Mouse (Mus musculus) hematopoietic stem cell, adult 5-6 weeks (primary cell): Measurements from ENCODE around the gene Mllt11. TPM values are rescaled to one million over a fixed set of nuclear protein-coding genes. Genes with fewer than 3 reads are reported as not detected.

Experiments
- ATAC-seq, 2 experiments: fragments of 125-278 bp in 1 of 2; replicated peaks in 1 of 2; 2 replicates each; pipeline ENCODE4 v1.8.0; 2016 to 2017; ENCODE audit warnings: inconsistent platforms in 2 of 2, mild to moderate bottlenecking in 2 of 2, moderate number of reproducible peaks in 2 of 2, low read depth in 1 of 2, moderate TSS enrichment in 1 of 2; ENCODE audit not compliant: low FRiP score in 2 of 2, poor library complexity in 2 of 2, severe bottlenecking in 2 of 2, insufficient read depth in 1 of 2, low TSS enrichment in 1 of 2
- total RNA-seq: library from RNA; stranded (forward); fragments of 172-1452, 232-1000 nt; gene quantifications from 2 replicates; pipeline ENCODE4 v1.2.3, GENCODE M21; 2017

Gene Mllt11
- total RNA-seq, 1 experiment from 2014 or later, result 8.2 TPM

DNA sequence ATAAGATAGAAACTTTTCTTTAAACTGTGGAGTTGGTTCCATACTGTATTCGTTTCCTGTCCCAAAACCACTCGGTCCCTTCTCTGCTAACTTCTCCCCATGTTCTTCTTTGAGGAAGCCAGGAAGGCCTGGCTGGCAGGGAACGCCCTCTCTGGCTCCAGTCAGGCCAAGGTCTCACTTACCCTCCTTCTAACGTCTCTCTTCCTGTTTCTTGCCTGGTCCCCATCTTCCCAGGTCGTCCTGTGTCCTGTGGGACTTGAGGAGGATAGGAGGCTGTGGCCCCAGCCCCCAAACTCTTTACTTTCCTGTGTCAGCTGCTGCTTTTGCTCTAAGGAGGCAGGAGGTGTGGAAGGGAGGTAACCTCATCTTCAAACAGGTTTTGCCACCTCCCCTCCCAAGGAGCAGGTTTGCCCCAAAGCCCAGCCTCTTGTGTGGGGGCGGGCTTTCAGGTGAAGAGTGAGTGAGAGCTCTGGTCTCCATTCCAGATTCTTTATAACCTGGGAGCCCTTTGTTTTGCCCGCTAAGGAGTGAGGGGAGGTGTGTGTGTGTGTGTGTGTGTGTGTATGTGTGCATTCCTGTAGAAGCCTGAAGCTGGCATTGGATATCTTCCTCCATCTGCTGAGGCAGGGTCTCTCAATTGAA is 18.9 kb upstream of the Mllt11 start, which contains the start of gene Bnipl:
TSS of gene Bnipl (minus strand) at position 411 of the 642 bp plus-strand sequence.
- no peak for ATAC-seq

- no peak for ATAC-seq
These were observed 18.4 kb upstream of the Mllt11 start for GRCm38 (mm10) chr3:95250361-95250760.

GRCm38 (mm10) chr3:95247660-95248336 is 15.8 kb upstream of the Mllt11 start:
- no peak for ATAC-seq

DNA sequence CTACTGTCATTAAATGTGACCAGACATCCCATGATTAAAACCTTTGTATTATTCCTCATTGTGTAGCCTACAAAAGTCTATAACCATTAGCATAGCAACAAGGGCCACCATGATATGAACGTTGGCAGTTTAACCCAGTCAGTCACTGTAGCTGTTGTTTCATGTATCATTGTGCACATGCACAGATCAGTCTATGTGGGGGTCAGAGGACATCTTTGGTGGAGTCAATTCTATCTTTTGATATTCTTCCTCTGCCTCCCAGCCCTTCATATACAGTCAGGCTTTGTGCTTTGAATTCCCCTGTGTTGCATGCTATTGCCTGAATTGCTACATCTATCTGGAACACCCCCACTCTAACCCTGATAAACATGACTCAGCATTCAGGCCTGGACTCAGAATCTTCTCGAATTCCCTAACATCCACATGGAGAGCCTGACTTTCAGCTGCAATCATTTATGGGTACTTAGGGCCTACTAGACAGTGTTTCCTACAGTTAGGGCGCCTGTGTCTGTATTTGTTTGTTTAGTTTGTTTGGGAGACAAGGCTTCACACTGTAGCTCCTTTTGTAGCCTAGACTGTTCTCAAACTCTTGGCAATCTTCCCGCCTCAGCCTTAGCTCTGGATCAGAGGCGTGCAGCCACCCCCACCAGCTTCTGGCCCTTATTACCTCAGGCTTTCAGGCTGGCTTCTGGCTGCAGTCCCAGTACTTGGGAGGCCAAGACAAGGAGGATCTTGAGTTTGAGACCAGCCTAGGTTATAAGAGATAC is 14.7 kb upstream of the Mllt11 start:
- ATAC-seq, result peak in 1 of 2 experiments; percentile 27; a peak in 2 of 4 replicates

- no peak for ATAC-seq
These were observed 11.1 kb upstream of the Mllt11 start for GRCm38 (mm10) chr3:95243086-95243485.

DNA sequence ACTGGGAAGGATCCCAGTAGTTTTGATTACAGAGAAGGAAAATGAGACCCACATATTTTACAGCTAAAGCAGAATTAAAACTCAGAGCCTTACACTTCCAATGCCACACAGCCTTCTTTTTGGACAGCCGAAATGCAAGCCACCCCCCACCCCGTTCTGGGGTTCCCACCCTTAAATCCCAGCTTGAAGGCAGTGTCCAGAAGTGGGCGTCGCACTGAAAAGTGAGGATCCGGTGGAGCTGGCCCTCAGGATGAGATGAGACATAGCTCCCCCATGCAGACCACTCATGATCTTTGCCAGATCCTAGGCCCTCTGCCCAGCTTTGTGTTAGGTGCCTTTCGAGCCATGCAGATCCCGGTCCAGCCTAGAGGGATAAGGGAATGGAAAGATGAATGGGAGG is 9.5 kb upstream of the Mllt11 start, which contains the start of gene Gm128:
TSS of gene Gm128 (minus strand) at position 101 of the 400 bp plus-strand sequence.
- no peak for ATAC-seq

GRCm38 (mm10) chr3:95240900-95241299 is 8.9 kb upstream of the Mllt11 start:
- ATAC-seq, result no peak

DNA sequence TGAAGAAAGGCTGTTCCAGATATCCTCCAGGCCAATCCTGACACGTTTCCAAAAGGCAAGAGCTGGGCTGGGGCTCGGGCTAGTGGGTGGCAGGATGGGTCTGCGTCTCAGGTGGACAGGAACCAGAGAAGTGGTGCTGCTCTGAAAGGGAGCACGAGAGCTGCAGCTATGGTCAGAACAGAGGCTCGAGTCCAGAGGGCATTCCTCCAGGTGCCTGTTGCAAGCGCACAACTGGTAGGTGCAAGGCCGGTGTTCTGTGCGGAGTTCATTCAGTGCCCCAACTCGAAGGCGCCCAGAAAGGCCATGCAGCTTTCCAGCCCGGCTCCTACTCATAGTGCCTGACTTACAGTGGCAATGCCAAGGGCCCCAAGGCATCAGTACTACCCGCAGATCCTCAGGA is 8.0 kb upstream of the Mllt11 start:
- no peak for ATAC-seq

DNA sequence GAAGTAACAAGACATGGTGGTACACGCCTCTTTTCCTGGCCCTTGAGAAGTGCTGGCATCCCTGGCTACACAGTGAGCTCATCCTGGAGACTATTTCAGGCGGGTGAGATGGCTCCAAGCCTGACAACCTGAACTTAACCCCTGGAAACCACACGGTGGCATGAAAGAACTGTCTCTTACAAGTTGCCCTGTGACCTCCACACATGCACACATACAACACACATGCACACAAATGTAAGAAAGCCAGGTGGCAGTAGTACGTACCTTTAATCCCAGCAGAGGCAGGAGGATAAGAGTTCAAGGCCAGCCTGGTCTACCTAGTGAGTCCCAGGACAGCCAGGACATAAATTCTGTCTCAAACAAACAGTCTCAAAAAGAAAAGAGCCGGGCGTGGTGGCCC is 7.1 kb upstream of the Mllt11 start:
- no peak for ATAC-seq

DNA sequence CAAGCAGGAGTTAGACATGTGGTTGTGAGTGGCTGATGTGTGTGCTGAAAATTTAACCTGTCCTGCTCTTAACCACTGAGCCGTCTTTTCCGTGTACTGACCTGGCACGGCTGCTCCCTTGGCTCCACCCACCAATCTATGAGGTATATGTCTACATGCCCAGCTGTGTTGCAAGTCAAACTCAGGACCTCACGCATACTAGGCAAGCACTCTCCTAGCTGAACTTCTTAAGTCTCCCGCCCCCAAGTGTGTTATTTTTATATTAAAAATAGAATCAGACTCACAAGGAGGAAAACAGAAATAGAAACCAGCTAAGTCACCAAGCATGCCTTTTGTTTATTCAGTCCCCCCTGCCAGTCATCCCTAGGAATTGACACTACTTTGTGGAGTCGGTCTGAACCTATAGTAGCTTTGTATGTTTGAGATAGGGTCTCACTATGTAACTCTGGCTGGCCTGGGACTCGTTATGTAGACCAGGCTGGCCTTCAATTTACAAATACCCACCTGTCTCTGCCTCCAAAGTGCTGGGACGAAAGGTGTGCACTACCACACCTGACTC is 5.6 kb upstream of the Mllt11 start:
- peak in 1 of 2 experiments; percentile 22; a peak in 1 of 4 replicates for ATAC-seq

GRCm38 (mm10) chr3:95235386-95236301 is 3.7 kb upstream of the Mllt11 start:
- no peak for ATAC-seq

GRCm38 (mm10) chr3:95233303-95233980 is 1.5 kb upstream of the Mllt11 start:
- ATAC-seq, result no peak

- ATAC-seq, result no peak
These were observed 800 bp upstream of the Mllt11 start for GRCm38 (mm10) chr3:95232771-95233170.

DNA sequence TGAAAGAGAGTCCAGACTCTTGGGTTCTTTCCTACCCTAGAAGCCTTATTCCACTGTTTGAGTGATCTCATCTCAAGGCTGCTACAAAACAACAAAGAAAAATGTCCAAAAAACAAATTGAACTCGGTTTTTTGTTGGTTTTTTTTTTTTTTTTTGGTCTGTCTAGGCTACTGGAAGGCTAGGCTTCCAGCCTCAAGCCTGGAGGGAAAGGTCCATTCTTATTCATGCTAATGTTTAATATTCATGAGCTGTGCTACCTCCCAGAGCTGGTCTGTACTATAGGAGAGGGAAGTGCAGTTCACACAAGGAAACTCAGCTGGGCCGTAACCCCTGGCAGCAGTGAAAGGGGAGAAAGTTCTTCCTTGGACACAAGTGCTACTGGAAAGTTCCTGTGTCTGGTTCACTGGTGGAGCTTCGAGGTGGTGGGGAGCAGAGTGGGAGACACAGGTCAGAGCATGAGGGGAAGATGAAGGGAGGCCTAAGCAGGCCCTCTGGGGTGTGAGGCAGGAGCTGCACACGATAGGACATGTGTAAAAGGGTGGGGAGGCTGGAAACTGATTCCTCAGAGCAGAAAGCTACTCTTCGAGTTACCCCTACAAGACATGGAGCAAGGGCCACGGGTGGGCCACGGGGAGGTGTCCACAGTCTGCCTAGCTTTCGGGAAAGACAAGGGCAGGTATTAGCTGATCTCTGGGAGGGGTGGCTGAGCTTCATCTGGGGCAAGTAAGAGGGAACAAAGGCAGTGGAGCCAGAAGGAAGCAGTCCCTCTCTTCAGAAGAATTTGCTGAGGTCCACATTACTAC is 1.3 kb downstream of the Mllt11 start:
- ATAC-seq, result no peak

- 0 out of 4 replicates have a peak, but pooled peaks of 1 of the 2 experiments have one; percentile 14 for ATAC-seq
These were observed 2.0 kb downstream of the Mllt11 start for GRCm38 (mm10) chr3:95229781-95230494.
